Mouse (Mus musculus) neural tube, embryonic 15.5 days (tissue): ENCODE data around the gene Cflar. TPM values are rescaled to one million over a fixed set of nuclear protein-coding genes. Genes with fewer than 3 reads are reported as not detected.
A peak's percentile ranks its signal among the peaks of the same experiment; 100 is the strongest.
"Not testable (repeated sequence)": the region's sequence is repeated elsewhere in the genome, so short reads cannot be mapped to it uniquely, and the experiment has no call there.

Experiments
- ATAC-seq: fragments of 200-750 bp; cut with Nextera tagmentation; 2 replicates; pipeline ENCODE4 v1.8.0; 2017; ENCODE audit warnings: mild to moderate bottlenecking, moderate TSS enrichment, moderate library complexity; ENCODE audit not compliant: low FRiP score
- H3K27ac ChIP-seq: fragments of 300-500 bp; sonication (generic); replicated peaks from 2 replicates; pipeline ENCODE4 v1.5.1; 2015; ENCODE audit warnings: mild to moderate bottlenecking, inconsistent platforms
- H3K27me3 ChIP-seq: fragments of 300-500 bp; sonication (generic); replicated peaks from 2 replicates; pipeline ENCODE4 v1.6.1; 2015; ENCODE audit warnings: inconsistent platforms
- H3K36me3 ChIP-seq: fragments of 300-500 bp; sonication (generic); 2 replicates; pipeline ENCODE4 v1.6.1; 2015; ENCODE audit warnings: inconsistent platforms
- H3K4me1 ChIP-seq: fragments of 300-500 bp; sonication (generic); 2 replicates; pipeline ENCODE4 v1.6.1; 2015; ENCODE audit warnings: inconsistent platforms
- H3K4me2 ChIP-seq: fragments of 300-500 bp; sonication (generic); 2 replicates; pipeline ENCODE4 v1.6.1; 2015; ENCODE audit warnings: inconsistent platforms, mild to moderate bottlenecking, moderate library complexity
- H3K4me3 ChIP-seq: fragments of 300-500 bp; sonication (generic); replicated peaks from 2 replicates; pipeline ENCODE4 v1.5.1; 2015; ENCODE audit warnings: mild to moderate bottlenecking, inconsistent platforms
- H3K9ac ChIP-seq: fragments of 300-500 bp; sonication (generic); replicated peaks from 2 replicates; pipeline ENCODE4 v1.6.1; 2015; ENCODE audit warnings: mild to moderate bottlenecking, inconsistent platforms
- H3K9me3 ChIP-seq: fragments of 300-500 bp; sonication (generic); replicated peaks from 2 replicates; pipeline ENCODE4 v1.6.1; 2016; ENCODE audit warnings: inconsistent platforms
- WGBS: fragments of 180-500 bp; shearing (Covaris S2); methylation state at CpG from one replicate; pipeline ENCODE4 v1.1.7; 2015; ENCODE audit warnings: mixed read lengths; 5-methylcytosine and 5-hydroxymethylcytosine counted together
- polyA plus RNA-seq: library from polyadenylated mRNA; unstranded; fragments of >200 nt; fragmentation: Nextera tagmentation; extraction: Ambion mirVana; gene quantifications from 2 replicates; pipeline ENCODE4 v1.2.1, GENCODE M21; 2015

Cflar gene
- polyA plus RNA-seq, 1 experiment from 2014 or later: 15.3 TPM

DNA sequence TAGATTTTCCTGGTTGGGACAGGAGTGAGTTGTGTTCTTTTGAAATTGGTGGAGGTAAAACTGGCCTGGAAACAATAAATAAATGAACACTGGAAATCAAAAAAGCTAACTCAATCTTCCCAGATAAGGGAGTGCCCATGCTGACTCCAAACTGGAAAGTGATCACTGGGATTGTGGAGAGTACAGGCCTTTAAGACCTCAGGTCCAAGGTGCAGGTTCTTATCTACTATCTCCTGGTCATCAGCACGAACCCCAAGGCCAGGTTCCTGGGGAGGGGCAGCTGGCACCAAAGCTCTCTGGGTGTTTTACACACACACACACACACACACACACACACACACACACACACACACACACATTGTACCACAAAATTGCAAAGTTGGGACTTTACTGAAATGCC is 19.6 kb upstream of the Cflar start:
- not testable (repeated sequence) for H3K4me2 ChIP-seq, H3K36me3 ChIP-seq, H3K27me3 ChIP-seq, H3K9me3 ChIP-seq, H3K4me3 ChIP-seq, H3K27ac ChIP-seq, H3K4me1 ChIP-seq, ATAC-seq, H3K9ac ChIP-seq
- WGBS: 70% methylated on average over 1 of the region's 1 CpGs

DNA sequence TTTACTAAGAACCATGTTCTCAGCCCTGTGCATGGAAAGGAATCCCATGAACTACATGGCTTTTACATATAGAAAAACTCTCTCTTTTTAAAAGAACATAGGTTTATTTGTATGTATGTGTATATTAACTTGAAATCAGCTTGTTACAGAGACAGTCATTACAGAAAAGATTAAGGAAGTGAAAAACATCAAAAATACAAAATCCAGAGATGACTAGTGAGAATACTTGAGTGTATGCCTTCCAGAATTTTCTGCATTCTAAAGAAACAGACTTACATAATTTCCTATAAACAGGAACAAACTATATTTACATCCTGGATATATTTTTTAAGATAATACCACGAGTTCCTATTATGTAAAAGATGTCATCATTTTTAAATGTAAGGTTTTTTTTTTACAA is 17.6 kb upstream of the Cflar start:
- Histone ChIP-seq H3K9ac (no peak overlapping the region), H3K4me2 (no peak overlapping the region), H3K36me3 (no peaks in the 10 kb centered on the region), H3K4me3 (no peak overlapping the region), H3K27ac (no peak overlapping the region), H3K9me3 (no peaks in the 10 kb centered on the region), H3K4me1 (no peaks in the 10 kb centered on the region), H3K27me3 (no peaks in the 10 kb centered on the region)
- 72% methylated on average over 1 of the region's 1 CpGs for WGBS
- ATAC-seq: no peak

DNA sequence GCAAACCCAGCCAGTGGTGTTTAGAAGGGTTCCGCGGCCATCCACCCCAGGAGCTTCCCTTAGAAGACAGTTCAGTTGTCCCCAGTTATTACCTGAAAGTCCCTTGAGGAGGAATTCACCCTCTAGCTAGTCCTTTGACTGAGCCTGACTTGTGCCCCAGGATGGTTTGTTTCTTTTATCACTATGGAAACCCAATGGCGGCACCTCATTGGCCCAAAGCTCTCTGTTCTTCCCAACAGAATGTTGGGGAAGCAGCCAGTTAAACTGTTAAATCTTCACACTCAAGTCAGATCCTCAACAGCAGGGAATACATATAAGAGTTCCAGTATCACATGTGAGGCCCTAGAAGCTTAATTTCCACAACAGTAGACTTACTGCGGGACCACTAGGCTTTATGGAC is 15.5 kb upstream of the Cflar start, which contains the start of gene Als2cr12:
TSS of gene Als2cr12 (minus strand) at position 180 of the 400 bp plus-strand sequence.
- not testable (repeated sequence) for H3K36me3 ChIP-seq, H3K4me2 ChIP-seq, H3K4me3 ChIP-seq, H3K9me3 ChIP-seq, ATAC-seq, H3K9ac ChIP-seq, H3K4me1 ChIP-seq, H3K27ac ChIP-seq, H3K27me3 ChIP-seq
- 88% methylated on average over 4 of the region's 4 CpGs for WGBS

DNA sequence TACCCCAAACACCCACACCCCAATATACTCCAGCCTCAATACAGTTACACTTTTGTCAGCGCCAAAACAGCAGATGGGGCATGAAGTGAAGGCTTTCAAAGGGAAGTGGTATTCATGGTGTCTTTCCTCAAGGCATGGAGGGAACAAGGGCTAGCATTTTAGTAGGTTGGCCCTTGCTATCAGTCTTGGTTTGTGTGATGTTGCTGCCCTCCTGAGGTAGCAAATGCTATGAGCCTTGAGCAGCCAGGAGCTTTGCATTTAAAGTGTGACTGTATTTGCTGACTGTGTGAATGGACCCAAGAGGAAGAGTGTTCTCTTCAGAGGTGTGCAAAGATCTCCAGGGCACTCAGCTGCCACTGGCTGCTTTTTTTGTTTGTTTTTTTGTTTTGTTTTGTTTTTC is 13.7 kb upstream of the Cflar start:
- not testable (repeated sequence) for H3K9ac ChIP-seq, H3K36me3 ChIP-seq, H3K4me1 ChIP-seq, H3K27me3 ChIP-seq, H3K9me3 ChIP-seq, H3K4me2 ChIP-seq, H3K4me3 ChIP-seq, H3K27ac ChIP-seq
- ATAC-seq: peak; percentile 79; the same call in 1 of the 2 replicates
- 78% methylated on average over 1 of the region's 1 CpGs for WGBS

DNA sequence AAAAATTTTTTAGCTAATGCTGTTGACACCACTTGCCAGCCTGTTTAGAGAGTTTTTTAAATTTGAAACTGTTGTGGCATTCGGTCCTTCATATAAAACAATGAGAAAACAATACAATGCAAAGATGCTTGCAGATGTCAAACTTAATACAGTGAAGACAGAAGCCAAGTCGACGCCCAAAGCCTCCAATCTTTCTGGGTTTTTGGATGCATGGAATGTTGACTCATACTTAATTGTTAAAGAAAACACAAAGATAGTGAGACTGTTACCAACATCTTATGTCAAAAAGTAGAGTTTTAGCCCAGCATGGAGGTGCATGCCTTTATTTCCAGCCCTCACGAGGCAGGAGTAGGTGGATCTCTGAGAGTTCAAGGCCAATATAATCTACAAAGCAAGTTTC is 12.5 kb upstream of the Cflar start:
- no peak overlapping the region for H3K4me3 ChIP-seq
- no peak overlapping the region for H3K9ac ChIP-seq
- H3K27me3 ChIP-seq: no peaks in the 10 kb centered on the region
- no peaks in the 10 kb centered on the region for H3K9me3 ChIP-seq
- H3K4me1 ChIP-seq: no peaks in the 10 kb centered on the region
- no peak overlapping the region for H3K4me2 ChIP-seq
- H3K36me3 ChIP-seq: no peaks in the 10 kb centered on the region
- 89% methylated on average over 4 of the region's 4 CpGs for WGBS
- H3K27ac ChIP-seq: no peak overlapping the region
- no peak for ATAC-seq

DNA sequence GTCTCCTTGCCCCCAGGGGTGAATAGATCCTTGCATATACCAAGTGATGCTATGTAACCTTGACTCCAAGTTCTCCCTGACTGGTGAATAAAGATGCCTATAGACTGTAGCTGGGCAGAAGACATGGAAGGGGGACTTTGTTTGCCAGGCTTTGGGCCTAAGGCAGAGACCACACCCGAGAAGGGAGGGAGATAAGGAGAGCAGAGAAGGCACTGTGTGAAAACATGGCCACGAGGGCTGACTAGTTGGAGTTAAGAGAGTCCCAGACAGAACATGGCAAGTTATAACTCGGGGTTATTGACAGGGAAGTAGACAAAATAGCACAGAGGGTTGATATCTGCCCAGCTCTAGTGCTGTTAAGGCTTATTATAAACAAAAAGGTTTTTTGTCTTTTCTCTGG is 11.3 kb upstream of the Cflar start:
- no peaks in the 10 kb centered on the region for H3K36me3 ChIP-seq
- H3K9ac ChIP-seq: no peak overlapping the region
- no peaks in the 10 kb centered on the region for H3K27me3 ChIP-seq
- H3K4me1 ChIP-seq: no peaks in the 10 kb centered on the region
- ATAC-seq: no peak
- no peak overlapping the region for H3K27ac ChIP-seq
- H3K9me3 ChIP-seq: no peaks in the 10 kb centered on the region
- no peak overlapping the region for H3K4me2 ChIP-seq
- 79% methylated on average over 3 of the region's 3 CpGs for WGBS
- H3K4me3 ChIP-seq: no peak overlapping the region

DNA sequence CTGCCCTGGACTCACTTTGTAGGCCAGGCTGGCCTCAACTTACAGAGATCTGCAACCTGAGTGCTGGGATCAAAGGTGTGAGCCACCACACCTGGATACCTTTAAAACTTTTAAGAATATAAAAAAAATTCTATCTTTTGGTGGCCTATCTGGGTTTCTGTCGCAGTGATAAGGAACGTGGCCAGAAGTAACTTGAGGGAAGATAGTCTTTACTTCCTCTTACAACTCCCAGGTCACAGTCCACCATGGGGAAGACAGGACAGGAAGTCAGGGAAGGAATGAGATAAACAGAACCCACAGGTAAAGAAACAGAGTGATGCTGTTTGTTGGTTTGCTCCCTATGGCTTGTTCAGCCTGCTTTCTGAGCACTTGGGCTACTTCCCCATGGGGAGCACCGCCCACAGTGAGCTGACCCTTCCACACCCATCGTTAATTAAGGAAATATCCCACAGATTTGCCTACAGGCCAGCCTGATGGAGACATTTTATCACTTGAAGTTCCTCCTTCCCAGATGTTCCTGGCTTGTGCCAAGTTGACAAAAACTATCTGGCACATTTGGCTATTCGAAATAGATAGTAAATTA is 10.6 kb upstream of the Cflar start:
- H3K27ac ChIP-seq, H3K4me3 ChIP-seq, ATAC-seq, H3K9ac ChIP-seq, H3K4me2 ChIP-seq, H3K36me3 ChIP-seq, H3K27me3 ChIP-seq, H3K4me1 ChIP-seq, H3K9me3 ChIP-seq: not testable (repeated sequence)
- WGBS: 74% methylated on average over 5 of the region's 5 CpGs

DNA sequence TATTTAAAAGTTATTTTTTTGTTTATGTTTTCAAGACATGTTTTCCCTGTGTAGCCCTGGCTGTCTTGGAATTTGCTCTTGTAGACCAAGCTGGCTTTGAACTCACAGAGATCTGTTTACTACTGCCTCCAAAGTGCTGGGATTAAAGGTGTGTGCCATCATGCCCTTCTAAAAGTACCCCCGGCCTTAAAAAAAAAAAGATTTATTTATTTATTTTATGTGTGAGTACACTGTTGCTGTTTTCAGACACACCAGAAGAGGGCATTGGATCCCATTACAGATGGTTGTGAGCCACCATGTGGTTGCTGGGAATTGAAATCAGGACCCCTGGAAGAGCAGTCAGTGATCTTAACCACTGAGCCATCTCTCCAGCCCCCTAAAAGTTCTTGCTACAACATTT is 1.3 kb upstream of the Cflar start:
- not testable (repeated sequence) for H3K36me3 ChIP-seq, H3K9me3 ChIP-seq, H3K27me3 ChIP-seq, H3K4me1 ChIP-seq, H3K9ac ChIP-seq, H3K4me3 ChIP-seq, H3K27ac ChIP-seq, ATAC-seq, H3K4me2 ChIP-seq
- WGBS: 91% methylated on average over 1 of the region's 1 CpGs

DNA sequence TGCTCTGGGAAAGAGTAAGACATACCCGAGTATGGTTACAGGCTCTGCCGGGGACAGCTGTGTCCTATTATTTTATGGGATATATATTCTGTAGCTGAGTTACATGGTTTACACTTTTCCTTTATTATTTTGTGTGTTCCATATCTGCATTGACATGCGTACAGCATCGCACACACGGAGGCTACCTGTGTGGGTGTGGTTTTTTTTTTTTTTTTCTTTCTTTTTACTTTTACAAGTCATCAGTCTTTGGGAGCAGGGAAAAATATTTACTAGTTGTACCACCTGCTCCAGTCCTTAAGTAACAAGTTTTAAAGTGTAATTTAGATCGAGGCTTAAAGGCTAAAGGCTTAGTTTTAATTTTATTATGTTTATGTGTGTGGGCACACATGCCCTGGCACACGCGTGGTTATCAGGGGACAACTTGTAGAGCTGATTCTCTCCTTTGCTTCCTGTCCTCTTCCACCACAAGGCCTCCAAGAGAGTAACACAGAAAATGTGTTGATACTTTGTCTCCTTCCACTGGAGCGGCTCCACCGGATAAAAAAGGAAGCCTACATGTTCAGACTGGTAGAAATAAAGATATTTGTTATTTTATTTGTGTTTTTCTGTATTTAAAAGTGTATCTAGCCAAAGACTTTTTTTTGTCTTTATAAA is 470 bp upstream of the Cflar start:
- ATAC-seq: peak; percentile 18; the same call in 1 of the 2 replicates
- Histone ChIP-seq H3K4me3 (peak overlapping the region; percentile 66), H3K27me3 (no peaks in the 10 kb centered on the region), H3K9me3 (no peaks in the 10 kb centered on the region), H3K4me1 (peaks cover 10% of the 10 kb centered on the region), H3K27ac (peak overlapping the region; percentile 87), H3K4me2 (peak overlapping the region; percentile 64), H3K36me3 (no peaks in the 10 kb centered on the region), H3K9ac (peak overlapping the region; percentile 70; the same call in 1 of the 2 replicates)
- 51% methylated on average over 10 of the region's 10 CpGs for WGBS

DNA sequence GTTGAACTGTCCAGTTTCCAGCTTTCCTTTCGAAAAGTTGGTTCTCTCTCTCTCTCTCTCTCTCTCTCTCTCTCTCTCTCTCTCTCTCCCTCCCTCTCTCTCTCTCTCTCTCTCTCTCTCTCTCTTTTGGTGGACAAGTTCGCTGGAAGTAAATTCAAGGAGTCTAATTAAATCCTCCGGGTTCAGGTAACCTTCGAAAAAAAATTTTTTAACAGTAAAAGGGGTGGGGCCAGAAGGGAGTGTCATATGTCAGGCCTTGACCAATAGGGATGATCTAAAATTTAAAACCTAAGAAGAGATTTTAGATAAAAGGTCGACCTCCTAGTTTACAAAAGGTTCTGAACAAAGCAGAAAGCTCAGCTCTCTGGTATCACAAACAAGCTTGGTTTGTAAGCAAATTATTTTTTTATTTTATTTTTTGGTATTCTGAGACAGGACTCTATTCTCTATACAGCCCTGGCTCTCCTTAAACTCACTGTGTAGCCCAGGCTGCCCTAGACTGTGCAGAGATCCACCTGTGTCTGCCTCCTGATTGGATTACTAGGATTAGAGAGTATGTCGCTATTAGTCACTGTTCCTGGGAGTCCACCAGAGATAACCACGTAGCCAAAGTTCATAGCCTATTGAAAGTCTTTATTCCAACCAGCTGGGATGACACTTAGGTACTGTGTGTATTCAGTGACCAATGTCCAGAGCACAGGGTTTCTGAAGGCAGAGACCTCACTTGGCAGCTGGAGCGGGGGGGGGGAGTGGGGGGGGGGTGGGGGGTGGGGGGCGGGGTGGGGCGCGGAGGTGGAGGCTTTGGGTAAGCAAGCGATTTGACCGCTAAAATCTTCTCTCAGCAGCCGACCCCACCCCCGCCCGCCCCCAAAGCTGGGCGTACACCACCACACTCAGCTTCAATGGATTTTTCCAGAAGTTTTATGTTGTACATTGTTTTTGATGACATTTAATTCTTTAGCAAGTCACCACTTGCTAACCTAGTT is 1.1 kb downstream of the Cflar start:
- 2% methylated on average over 12 of the region's 17 CpGs for WGBS
- H3K9ac ChIP-seq: peak overlapping the region; percentile 55
- H3K4me2 ChIP-seq: peak overlapping the region; percentile 64
- peak overlapping the region; percentile 87 for H3K27ac ChIP-seq
- peak; percentile 63 for ATAC-seq
- peak overlapping the region; percentile 66 for H3K4me3 ChIP-seq
- H3K27me3 ChIP-seq: no peaks in the 10 kb centered on the region
- H3K36me3 ChIP-seq: no peaks in the 10 kb centered on the region
- peaks cover 10% of the 10 kb centered on the region for H3K4me1 ChIP-seq
- no peaks in the 10 kb centered on the region for H3K9me3 ChIP-seq

DNA sequence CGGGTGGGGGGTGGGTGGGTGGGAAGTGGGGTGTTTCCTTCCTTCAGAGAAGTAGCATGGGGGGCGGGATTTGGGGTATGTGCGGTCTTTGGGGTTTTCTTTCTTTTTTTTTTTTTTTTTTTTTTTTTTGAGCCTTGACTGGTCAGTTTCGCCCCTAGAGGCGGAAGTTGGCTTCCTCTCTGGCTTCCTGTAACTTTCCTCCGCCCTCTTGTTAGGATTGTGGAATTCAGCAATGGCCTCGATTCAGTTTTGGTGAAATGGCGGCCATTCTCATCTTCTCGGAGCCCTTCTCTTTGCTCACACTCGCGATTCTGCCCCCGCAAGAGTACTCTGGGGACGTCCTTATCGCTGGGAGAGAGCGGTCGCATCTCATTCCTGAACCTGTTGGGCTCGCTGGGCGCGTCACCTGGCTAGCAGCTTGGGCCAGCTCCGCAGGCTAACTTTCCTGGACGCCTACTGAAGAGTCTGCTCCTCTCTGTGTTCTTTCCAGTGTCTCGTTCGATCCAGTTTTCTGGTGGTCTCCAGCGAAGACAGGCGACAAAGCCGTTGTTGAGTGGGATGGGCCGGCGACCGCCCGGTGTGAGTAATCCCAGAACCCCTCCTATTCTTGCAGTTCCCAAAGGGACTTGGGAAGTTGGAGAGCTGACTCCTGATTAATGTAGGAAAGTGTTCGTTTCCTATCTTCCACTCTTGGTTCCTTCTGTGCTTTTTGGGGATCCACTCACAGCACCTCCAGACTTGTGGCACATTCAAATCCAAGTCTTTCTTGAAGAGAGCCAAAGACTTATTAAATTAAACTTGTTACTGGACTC is 2.0 kb downstream of the Cflar start:
- Histone ChIP-seq H3K4me3 (peak overlapping the region; percentile 66), H3K4me2 (peak overlapping the region; percentile 64), H3K9ac (peak overlapping the region; percentile 55), H3K9me3 (no peaks in the 10 kb centered on the region), H3K27ac (peak overlapping the region; percentile 84), H3K36me3 (no peaks in the 10 kb centered on the region), H3K4me1 (peaks cover 10% of the 10 kb centered on the region), H3K27me3 (no peaks in the 10 kb centered on the region)
- 7% methylated on average over 31 of the region's 31 CpGs for WGBS
- ATAC-seq: 0 out of 2 replicates have a peak, but pooled peaks have one; percentile 22
